In genomic region chr12:33285933-33286649, GRCm38 (mm10) we compare ENCODE assay signal across 8 mouse cellular contexts.
DNase-seq lines count a peak whose midpoint lies in the region; TF ChIP-seq lines count a peak whose summit lies in the region.

No protein-coding gene starts in this region.

- H3ac ChIP-seq in myocyte (ENCODE audit: control insufficient read depth, insufficient read length), result no peak overlapping the region

- no peak for TF ChIP-seq POLR2A in myocyte (IDR thresholded peaks at IDR 0.05; ENCODE audit: insufficient read length, low read depth)

- H3K27me3 ChIP-seq in myocyte (ENCODE audit: control insufficient read depth, insufficient read depth, insufficient read length), result no peaks in the 10 kb centered on the region

- peak; percentile 21 for DNase-seq in ovary, postnatal 36 days (ENCODE audit: low spot score)
- no peak for DNase-seq in ovary, postnatal 14 days (ENCODE audit: low spot score)
- peak; percentile 62 to 78 for DNase-seq in heart, postnatal 14 days
- peak; percentile 93 to 94 for DNase-seq in kidney, postnatal 36 days
- DNase-seq in frontal cortex, postnatal 10 days (ENCODE audit: low spot score in 2 of 2), result no peak
- DNase-seq in left cerebral cortex, postnatal 36 days (ENCODE audit: low spot score in 2 of 2), result no peak
- no peak for DNase-seq in urinary bladder, postnatal 14 days (ENCODE audit: low spot score)

- H3K4me2 ChIP-seq in myocyte (ENCODE audit: low read depth), result peak overlapping the region; percentile 38

- H3K4me3 ChIP-seq in myocyte, result no peak overlapping the region

- no peaks in the 10 kb centered on the region for H3K36me3 ChIP-seq in myocyte (ENCODE audit: control insufficient read depth, insufficient read depth)

- intact Hi-C loops in heart, postnatal 14 days (cut with DNase I), result loop anchor here (2.0 kb wide), 1 partner anchor 15 kb away; no protein-coding TSS in a partner anchor
- intact Hi-C loops in left cerebral cortex, postnatal 36 days (cut with DNase I), result no loop called here

- no peaks in the 10 kb centered on the region for H3K79me2 ChIP-seq in myocyte (ENCODE audit: control insufficient read depth, insufficient read depth)

TF ChIP-seq in myocyte, 11 proteins besides CTCF, POLR2A, EP300 and RAD21:
- TF ChIP-seq SRF (IDR thresholded peaks at IDR 0.05; ENCODE audit: control insufficient read depth, insufficient read length, low read depth) (no peak), MAX (IDR thresholded peaks at IDR 0.05; ENCODE audit: low read depth) (no peak), TCF3 (IDR thresholded peaks at IDR 0.05; ENCODE audit: insufficient read length, low read depth) (no peak), MYOG (IDR thresholded peaks at IDR 0.05; ENCODE audit: control insufficient read depth in 1 of 3, insufficient read depth in 1 of 3, insufficient read length in 2 of 3, low read depth in 2 of 3) (no peak), REST (IDR thresholded peaks at IDR 0.05; ENCODE audit: insufficient read depth, insufficient read length) (no peak), USF1 (IDR thresholded peaks at IDR 0.05; ENCODE audit: low read depth) (no peak), TCF12 (IDR thresholded peaks at IDR 0.05; ENCODE audit: insufficient read depth, poor library complexity, severe bottlenecking) (no peak), E2F4 (IDR thresholded peaks at IDR 0.05; ENCODE audit: insufficient read depth) (no peak), CEBPB (IDR thresholded peaks at IDR 0.05; ENCODE audit: insufficient read depth, poor library complexity, severe bottlenecking) (no peak), POLR2AphosphoS2 (IDR thresholded peaks at IDR 0.05; ENCODE audit: insufficient read length, low read depth) (no peak), MYOD1 (IDR thresholded peaks at IDR 0.05; ENCODE audit: control insufficient read depth in 1 of 3, insufficient read length in 2 of 3, low read depth in 2 of 3) (no peak)

Comparison
In these comparisons a context has a peak if more than half of its experiments do, and no peak if none do; other contexts are left out.
1. DNase-seq: peak in ovary, postnatal 36 days (single experiment), heart, postnatal 14 days (2 of 2) and kidney, postnatal 36 days (2 of 2); none in ovary, postnatal 14 days (single experiment), frontal cortex, postnatal 10 days (0 of 2), left cerebral cortex, postnatal 36 days (0 of 2) and urinary bladder, postnatal 14 days (single experiment).